Mouse (Mus musculus): ENCODE results near the gene Pon1.
"Not testable (repeated sequence)": the region's sequence is repeated elsewhere in the genome, so short reads cannot be mapped to it uniquely, and the experiment has no call there.

Pon1 gene

GRCm38 (mm10) chr6:5193693-5194092, at the start of gene Pon1:
Gene Pon1, minus strand, starts transcription at chr6:5193946.
- no peak for DNase-seq (ENCODE audit: extremely low spot score, low spot score)

GRCm38 (mm10) chr6:5238799-5239198, 45.1 kb upstream of the Pon1 start:
- no peak for DNase-seq (ENCODE audit: extremely low spot score, low spot score)

GRCm38 (mm10) chr6:5237510-5237909, 43.8 kb upstream of the Pon1 start:
- no peak for DNase-seq (ENCODE audit: extremely low spot score, low spot score)

DNA sequence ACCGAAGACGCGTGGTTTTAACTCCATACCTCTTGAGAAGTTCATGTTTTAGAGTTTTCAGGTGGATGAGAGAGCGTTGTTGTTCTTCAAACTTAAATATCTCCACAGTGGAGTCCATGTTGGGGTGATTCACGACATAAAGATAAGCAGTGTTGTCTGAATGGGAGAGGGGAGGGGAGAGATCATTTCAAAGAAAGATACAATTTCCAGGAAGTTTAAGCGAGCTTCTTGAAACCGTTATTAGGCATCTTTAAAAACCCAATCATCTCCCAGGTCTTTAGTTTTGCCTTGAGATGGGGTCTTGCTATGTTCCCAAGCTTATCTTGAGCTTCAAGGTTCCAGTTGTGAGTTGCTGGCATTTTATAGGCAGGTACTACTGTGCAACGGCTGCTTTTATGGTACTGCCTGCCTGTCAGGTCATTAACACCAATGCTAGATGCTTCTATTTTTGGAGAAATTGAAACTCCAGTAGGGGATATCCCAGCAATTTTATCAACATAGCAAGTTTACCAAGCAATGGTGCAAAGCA, 43.2 kb upstream of the Pon1 start:
- DNase-seq (ENCODE audit: extremely low spot score, low spot score), result no peak

DNA sequence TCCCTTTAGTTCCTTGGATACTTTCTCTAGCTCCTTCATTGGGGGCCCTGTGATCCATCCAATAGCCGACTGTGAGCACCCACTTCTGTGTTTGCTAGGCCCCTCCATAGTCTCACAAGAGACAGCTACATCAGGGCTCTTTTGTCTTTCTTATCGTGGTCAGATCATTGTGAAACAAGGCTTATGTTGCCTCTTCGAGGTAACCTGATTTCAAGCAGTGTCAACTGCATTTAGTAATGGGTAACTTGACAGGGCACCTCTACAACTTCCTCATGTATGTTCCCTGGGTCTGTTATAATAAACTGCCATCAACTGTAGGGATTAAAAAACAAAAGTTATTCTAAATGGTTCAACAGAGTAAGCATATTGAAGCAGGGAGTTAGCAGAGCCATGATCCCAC, 40.8 kb upstream of the Pon1 start:
- no peak for DNase-seq (ENCODE audit: extremely low spot score, low spot score)

DNA sequence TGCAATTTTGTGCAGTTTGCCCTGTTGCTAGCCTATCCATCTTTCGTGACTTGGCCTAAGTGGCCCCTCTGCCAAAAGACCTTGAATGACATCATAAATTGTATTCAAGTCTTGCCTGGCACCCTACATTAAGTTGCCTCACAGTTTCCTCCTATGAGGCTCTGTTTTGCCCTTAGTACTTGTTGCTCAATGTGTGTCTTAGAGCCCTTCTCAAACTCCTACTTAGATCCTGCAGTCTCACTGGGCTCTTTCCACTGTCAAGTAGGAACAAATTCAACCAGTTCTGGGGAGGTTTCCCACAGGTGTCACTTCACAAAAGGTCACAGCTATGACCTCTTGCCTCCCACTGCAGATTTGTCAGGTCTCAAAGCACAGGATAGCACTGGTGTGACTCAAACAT, 40.1 kb upstream of the Pon1 start:
- no peak for DNase-seq (ENCODE audit: extremely low spot score, low spot score)

DNA sequence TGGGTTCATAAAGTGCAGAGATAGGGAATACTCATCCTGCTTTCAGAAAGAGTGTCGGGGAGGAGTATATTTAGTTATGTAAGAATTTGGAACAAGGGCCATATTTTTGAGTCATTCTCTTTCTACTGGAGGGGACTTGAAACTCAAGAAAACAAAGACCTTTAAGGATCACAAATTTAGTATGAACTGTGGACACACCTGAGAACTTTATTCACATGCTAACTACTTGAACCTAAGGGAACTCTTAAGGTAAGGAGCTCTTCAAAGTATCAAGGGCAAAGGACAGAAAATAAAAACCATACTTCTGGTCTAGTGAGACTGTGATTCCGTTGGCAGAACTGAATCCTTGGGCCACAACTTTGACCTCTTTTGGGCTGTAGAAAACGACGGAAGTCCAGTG, 38.3 kb upstream of the Pon1 start:
- DNase-seq (ENCODE audit: extremely low spot score, low spot score), result no peak

GRCm38 (mm10) chr6:5230261-5230660, 36.5 kb upstream of the Pon1 start:
- DNase-seq (ENCODE audit: extremely low spot score, low spot score), result no peak

- not testable (repeated sequence) for DNase-seq (ENCODE audit: extremely low spot score, low spot score)
Observed at GRCm38 (mm10) chr6:5223551-5223950, 29.8 kb upstream of the Pon1 start.

- DNase-seq (ENCODE audit: extremely low spot score, low spot score), result no peak
Observed at GRCm38 (mm10) chr6:5222080-5222479, 28.3 kb upstream of the Pon1 start.

GRCm38 (mm10) chr6:5218190-5218589, 24.4 kb upstream of the Pon1 start:
- DNase-seq (ENCODE audit: extremely low spot score, low spot score), result no peak

DNA sequence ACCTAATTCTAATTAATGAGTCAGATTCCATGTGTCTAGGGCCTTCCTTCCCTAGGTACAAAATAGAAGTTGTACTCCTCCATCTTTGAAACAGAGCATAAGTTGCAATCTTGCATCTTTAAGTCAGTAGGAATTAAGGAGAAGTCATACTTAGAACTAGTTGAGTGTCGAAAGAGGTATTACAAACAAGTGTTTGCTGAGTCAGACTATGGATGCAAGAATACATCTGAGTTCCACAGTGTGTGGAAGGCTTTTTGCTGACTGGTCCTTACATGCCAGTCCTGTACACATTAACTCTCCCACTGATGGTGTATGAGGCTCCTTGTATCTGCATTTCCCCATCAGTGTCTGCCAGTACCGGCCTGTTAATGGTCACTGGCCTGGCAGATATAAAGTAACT, 14.1 kb upstream of the Pon1 start:
- DNase-seq (ENCODE audit: extremely low spot score, low spot score), result no peak

GRCm38 (mm10) chr6:5199916-5200315, 6.2 kb upstream of the Pon1 start:
- no peak for DNase-seq (ENCODE audit: extremely low spot score, low spot score)

DNA sequence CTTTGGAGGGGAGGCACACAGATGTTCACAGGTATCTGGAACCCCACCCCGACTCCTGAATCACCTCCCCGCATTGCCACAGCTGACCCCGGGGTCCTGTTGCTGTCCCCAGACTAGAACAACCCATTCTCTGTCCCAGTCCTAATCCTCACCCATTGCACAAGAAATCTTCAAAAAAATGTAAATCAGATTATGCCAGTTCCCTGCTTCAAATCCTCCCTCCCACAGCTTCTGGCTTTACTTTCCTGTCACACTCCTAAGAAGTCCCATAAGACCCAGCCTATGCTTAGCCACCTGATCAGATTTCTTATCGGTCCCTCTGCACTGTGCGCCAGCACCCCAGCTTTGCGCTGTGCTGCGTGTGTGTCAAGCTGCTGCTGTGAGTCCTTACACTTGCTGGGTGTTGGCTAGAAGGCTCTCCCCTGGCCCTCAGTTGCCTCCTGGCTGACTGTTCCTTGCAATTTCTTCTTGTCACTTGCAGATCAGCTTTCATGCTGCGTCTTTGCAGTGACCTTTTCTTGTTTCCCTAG, 5.7 kb upstream of the Pon1 start:
- DNase-seq (ENCODE audit: extremely low spot score, low spot score), result no peak

DNA sequence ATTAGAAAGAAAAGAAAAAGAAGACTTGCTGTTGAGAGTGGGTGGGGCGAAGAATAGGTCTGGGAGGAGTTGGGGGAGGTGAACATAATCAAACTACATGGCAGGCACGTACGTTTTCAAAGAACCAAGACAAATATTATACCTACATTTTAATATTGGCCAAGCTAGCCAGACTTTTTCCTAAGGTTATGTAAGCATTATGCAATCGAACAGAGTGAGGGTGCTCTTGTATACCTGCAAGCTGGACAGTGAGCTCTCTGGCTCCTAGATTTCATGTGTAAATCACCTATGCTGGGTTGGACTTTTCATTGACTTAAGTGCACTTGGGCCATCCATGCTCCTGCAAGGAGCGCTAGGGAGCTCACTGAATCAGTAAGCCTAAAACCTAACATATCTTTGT, 4.8 kb upstream of the Pon1 start:
- no peak for DNase-seq (ENCODE audit: extremely low spot score, low spot score)

GRCm38 (mm10) chr6:5190761-5191160, 3.0 kb downstream of the Pon1 start:
- no peak for DNase-seq (ENCODE audit: extremely low spot score, low spot score)

- DNase-seq (ENCODE audit: extremely low spot score, low spot score), result no peak
Observed at GRCm38 (mm10) chr6:5189507-5189906, 4.2 kb downstream of the Pon1 start.

DNA sequence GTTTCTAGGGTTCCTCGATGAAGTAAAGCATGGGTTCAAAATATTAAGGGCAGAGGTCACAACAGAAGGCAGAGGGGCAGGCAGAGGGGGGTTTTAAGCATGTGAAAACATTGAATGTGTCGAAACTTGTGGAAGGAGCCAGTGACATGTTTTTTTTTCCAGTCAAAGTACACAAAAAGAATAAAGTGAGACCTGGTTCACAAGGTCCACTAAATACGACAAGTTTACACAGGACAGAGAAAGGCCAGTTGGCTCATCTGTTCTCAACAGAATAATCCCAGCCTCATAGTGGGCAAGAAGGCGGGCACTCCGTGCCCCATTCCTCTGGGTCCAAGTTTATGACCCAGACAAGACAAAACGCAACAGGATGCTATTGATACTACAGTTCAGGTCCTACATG, 4.8 kb downstream of the Pon1 start:
- DNase-seq (ENCODE audit: extremely low spot score, low spot score), result no peak

DNA sequence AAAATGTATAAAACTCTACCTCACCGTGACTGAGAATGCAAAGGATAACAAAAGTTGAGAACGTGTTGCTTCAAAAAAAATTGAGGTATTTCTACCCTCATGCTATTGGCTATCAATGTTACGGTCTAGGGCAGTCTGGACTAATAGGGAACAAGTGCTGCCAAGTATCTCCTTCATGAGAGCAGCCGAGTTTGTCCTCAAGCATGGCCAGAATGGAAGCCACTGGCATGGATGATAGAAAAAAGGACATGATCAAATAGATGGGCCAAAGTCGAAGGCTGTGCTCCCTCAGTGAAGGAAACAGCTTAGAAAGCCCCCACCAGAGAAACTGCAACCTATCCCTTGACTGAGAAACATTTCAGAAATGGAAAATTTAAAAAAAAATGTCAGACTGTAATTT, 5.7 kb downstream of the Pon1 start:
- DNase-seq (ENCODE audit: extremely low spot score, low spot score), result no peak

- no peak for DNase-seq (ENCODE audit: extremely low spot score, low spot score)
Observed at GRCm38 (mm10) chr6:5187586-5187985, 6.2 kb downstream of the Pon1 start.

DNA sequence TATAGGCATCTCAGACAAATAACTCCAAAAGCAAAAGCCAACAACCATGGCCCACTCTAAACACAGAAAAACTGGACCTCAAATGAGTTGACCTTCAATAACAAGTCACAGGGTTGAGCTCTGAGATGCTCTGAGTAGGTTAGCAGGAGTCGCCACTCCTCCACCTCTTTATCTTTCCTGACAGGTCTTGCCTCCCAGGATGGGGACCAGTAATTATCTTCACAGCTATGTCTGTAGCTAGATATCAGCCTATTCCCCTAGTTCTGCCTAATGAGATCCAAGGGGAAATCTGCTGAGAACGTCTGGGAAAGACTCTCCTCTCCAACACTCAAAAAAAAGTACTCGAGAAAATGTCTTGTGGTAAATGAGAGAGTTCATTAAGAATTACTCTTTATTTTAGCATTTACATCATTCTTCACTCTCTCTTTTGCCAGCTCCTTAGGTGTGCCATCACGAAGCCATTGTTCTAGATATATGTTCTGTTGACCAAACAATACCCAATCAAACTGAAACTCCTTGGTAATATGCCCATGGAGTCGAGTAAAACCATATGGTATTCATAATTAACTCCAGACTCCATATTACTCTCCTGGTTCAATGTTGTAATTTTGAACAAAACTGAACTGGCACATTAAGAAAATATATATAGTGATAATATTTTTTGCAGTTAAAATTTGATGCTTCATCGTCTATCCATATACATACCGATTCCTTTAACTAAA, 7.4 kb downstream of the Pon1 start:
- DNase-seq (ENCODE audit: extremely low spot score, low spot score), result no peak

- DNase-seq (ENCODE audit: extremely low spot score, low spot score), result no peak
Observed at GRCm38 (mm10) chr6:5180645-5181044, 13.1 kb downstream of the Pon1 start.

DNA sequence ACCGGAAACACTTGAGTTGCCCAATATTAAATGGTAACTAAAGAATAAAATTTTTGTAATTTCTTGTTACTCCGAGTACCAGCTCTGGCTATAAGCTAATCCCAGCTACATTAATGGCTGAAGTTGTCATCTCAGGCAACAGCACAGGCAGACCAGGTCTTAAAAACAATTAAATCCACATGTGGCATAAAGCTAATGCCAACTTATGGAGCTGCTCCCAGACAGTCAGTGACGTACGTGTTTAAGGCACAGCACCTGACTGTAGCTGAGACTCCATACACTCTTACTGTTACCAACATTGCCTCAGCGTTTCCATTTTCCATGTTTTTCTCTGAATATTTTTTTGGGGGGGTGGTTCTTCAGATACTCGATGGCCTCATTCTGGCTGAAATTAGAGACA, 14.6 kb downstream of the Pon1 start:
- DNase-seq (ENCODE audit: extremely low spot score, low spot score), result no peak

Measured in neural tube, embryonic 10.5 days (tissue).